Mouse (Mus musculus) forelimb bud, embryonic 11.5 days (tissue): ENCODE data around the gene Tex19.1.
"Not testable (repeated sequence)": the region's sequence is repeated elsewhere in the genome, so short reads cannot be mapped to it uniquely, and the experiment has no call there.

ENCODE experiments used
- DNase-seq: peaks from one replicate; pipeline ENCODE4 v3.0.0-alpha.2; 2012; ENCODE audit warnings: low read depth, low spot score

The Tex19.1 gene

DNA sequence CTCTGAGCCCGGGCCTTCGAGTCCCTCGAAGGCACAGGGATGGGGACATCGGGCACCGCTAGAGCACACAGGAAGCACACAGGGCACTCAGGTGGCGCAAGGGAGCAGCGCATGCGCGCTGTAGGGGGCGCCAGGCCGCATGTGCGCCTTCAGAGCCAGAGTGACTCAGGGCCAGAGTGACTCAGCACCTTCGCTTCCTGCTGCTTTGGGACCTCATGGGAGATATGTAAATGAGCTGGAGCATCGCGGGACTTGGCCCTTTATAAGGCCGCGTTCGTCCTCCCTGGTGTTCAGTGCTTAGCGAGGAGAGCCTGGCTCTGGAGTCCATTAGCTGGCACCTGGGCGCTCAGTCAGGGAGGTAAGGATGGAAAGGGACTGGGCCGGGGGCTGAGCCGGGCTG lies at the start of gene Tex19.1:
Gene Tex19.1 (plus strand): TSS at position 279 of the 400 bp plus-strand sequence.
- DNase-seq = no peak

GRCm38 (mm10) chr11:121099762-121100161 lies 46.2 kb upstream of the Tex19.1 start:
- DNase-seq = no peak

GRCm38 (mm10) chr11:121100692-121101091 lies 45.3 kb upstream of the Tex19.1 start:
- no peak for DNase-seq

DNA sequence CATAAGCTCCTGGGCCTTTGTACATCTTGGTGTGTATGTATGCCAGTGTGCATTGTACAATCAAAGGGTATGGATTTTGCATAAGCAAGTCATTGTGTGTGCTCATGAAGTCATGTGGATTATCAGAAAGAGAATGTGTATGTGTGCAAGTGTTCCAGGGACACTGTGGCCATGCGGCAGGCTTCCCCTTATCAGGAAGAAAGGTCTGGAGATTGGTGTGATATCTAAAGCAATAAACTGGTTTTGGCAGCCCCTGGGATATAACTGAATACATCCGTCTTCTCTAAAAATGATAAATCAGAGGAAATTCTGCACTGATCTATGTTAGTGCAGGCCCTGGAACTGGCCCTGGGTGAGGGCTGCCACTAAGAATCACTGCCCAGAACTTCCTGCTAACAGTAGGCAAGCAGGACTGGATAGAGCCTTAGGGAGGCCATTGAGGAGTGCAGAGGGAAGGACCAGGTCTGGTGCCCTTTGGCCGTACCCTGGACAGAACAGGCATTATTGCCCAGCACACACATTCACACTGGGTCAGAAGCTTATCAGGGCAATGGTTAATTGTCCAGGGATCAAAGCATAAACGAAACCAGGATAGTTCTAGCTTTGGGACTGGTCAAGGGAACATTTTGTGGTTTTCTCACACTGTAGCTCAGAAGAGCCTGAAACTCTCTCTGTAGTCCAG lies 44.7 kb upstream of the Tex19.1 start:
- DNase-seq = no peak

- DNase-seq = not testable (repeated sequence)
Observed at GRCm38 (mm10) chr11:121107242-121107641, 38.7 kb upstream of the Tex19.1 start.

DNA sequence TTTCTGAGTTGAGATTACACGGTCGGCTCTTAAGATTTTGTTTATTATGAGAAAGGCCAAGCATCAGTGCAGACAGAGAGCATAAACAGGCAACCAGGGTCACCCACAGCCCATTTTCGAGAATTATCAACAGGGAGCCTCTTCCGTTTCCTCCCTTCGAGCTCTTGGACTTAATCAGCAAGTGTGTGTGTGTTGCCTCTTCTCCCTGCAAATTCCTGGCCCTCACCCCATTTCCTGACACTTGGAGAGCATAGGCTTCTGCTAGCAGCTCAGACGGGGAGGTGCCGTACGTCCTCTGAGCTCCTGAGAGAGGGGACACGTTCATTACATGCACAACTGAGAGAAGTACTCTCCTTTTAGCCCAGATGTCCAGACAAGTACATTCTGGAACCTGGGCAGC lies 37.9 kb upstream of the Tex19.1 start:
- DNase-seq = no peak

DNA sequence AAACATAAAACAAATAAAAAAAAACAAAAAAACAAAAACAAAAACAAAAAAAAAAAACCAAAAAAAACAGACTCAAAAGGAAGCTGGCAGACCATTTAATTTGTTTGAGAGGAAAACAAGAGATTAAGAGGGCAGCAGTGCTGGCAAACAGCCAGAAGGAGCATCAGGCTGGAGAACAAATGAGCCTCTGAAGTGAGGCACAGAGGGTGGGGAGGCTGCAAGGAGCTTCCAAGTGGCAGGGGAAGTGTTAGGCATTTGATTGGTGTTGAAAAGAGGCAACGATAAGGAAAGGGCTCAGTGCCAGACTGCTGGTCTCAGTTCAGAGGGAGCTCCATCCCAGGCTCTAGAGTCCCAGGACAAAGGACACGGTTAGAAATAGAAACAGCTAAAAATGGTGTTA lies 36.0 kb upstream of the Tex19.1 start:
- DNase-seq = no peak

- no peak for DNase-seq
Observed at GRCm38 (mm10) chr11:121111051-121111450, 34.9 kb upstream of the Tex19.1 start.

DNA sequence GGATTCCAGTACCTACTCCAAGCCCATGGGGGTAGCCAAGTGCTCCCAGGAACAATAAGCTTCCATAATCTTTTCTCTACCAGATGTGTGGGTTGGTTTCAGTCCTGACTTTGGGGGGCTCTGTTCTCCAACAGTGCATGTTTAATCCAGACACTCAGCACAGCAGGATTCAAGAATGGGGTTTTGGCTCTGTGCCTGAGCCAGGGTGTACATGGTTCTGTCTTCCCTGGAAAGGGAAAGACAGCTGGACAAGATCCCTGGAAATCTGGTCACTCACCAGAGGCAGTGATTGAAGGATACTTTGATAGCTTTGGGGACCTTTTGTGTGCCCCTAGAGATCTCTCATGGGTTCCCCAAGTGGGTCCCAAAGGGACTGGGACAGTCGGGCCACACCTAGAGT lies 34.3 kb upstream of the Tex19.1 start:
- no peak for DNase-seq

DNA sequence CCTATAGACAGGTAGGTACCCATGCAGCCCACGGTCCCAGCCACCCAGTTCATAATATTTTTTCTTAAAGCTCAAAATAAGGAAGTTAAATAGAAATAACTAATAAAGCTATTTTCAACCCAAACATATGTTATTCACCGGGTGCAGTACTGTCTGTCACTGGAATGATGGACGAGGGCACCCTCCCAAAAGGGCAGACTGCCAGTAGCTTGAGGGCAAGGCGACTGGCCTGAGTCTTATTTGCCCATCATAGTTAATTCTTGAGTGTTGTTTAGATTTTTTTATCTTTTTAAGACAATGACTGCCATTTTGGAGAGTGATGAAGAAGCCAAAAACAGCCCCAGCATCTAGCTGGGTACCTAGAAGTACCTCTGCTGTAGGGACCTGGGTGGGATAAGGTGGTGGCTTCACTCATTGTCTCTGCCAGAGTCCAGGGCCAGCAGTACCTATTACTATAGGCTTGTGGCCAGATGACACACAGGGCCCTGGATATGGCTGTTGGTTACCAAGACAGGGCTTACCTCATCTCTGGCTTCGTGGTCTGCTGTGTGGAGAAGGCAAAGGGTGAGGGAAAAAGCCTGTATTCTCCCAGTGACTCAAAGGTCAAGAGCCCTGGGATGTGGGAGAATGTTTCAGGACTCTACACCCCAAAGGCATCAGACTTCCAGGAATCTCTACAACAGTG lies 33.7 kb upstream of the Tex19.1 start:
- no peak for DNase-seq

DNA sequence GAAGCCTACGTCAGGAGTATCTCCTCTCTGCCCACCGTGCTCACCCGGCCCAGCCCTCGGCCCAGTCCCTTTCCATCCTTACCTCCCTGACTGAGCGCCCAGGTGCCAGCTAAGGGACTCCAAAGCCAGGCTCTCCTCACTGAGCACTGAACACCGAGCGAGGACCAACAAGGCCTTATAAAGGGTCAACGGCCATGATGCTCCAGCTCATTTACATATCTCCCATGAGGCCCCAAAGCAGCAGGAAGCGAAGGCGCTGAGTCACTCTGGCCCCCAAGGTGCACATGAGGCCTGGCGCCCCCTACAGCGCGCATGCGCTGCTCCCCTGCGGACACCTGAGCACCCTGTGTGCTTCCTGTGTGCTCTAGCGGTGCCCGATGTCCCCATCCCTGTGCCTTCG lies 27.8 kb upstream of the Tex19.1 start:
- no peak for DNase-seq

GRCm38 (mm10) chr11:121118577-121118976 lies 27.4 kb upstream of the Tex19.1 start, which contains the start of gene Tex19.2:
Gene Tex19.2 (minus strand): TSS chr11:121118677.
- no peak for DNase-seq

- DNase-seq = no peak
Observed at GRCm38 (mm10) chr11:121121151-121121550, 24.8 kb upstream of the Tex19.1 start.

DNA sequence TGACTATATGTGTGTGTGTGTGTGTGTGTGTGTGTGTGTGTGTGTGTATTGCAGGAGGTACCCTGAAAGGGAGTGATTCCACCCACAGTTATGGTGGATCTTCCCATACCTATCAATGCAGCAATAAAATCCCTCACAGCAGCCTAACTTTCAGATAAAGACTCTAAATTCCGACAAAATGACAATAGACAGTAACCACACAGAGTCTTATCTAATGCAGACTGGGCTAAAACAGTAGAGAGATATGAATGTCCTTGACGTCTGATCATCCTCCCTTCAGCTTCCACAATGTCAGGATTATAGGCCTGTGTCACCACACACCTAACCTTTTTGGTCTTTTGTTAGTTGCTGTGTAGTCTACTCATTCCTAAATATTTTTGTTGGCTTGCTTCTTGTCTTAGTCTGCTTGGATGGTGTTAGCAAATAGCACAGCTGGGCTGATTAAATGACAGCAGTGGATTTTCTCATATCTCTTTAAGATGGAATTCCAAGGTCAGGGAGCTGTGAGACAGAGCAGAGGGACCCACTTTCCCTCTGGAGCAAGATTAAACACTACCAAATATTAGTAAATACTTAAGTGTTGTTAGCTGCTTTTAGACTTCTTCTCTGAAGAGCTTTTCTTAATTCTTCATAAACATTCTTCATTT lies 23.8 kb upstream of the Tex19.1 start:
- DNase-seq = no peak

DNA sequence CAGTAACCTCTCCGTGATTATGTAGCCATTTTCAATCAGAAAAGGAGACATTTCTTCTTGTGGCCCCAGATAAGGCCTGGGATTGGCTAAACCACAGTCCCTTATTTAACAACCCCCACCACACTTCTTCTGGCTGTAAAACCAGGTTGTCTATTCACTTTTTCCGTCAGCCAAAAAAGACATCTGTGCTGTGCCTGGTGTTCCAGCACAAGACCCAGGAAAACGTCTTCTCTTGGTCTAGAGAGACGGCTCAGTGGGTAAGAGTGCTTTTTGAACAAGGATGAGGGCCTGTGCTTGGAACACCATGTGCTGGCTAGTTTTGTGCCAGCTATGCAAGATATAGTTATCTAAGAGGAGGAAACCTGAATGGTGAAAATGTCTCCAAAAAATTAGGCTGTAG lies 22.5 kb upstream of the Tex19.1 start:
- no peak for DNase-seq

DNA sequence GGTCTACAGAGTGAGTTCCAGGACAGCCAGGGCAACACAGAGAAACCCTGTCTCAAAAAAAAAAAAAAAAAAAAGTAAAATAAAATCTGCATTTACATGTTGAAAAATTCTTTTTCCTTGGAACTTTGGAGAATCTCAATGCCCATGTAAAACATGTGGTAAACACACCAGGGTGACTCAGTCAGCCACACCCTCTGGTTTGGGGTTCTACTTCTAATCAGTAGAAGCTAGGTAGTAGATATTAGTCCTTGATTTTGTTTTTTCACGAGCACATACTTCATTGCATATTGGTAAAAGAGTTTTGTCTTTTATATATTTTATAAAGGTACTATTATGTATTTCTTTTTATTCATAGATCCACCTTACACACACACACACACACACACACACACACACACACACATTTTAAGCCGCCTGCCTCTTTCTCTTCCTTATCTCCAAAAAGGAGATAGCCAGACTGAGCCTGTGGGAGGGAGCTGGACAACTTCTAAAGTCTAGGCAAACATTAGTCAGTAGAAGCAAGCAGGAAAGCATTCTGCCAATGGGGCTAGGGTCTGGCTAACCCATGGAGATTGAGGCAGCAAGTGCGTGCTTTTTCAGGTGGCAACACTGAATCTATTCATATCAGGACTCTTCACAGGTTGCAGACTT lies 20.3 kb upstream of the Tex19.1 start:
- no peak for DNase-seq

GRCm38 (mm10) chr11:121126395-121126794 lies 19.5 kb upstream of the Tex19.1 start:
- no peak for DNase-seq

- DNase-seq = no peak
Observed at GRCm38 (mm10) chr11:121127441-121127840, 18.5 kb upstream of the Tex19.1 start.

DNA sequence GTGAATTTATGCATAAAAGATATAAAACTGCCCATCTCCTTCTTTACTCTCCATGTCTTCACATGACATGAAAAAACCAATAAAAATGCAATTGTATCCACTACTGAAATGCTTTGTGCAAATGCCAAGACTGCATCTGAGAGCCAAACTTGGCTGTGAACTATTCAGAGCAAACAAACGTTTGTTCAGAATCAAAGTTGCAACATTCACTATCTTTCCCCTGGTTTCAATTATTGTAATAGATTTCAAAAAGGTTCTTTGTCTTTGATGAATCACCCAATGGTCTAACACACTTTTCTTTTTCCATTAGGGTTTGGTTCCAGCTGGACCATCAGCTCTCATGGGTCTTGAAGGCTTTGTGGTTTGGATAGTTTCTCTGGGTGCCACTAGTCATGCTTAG lies 16.3 kb upstream of the Tex19.1 start:
- DNase-seq = no peak

DNA sequence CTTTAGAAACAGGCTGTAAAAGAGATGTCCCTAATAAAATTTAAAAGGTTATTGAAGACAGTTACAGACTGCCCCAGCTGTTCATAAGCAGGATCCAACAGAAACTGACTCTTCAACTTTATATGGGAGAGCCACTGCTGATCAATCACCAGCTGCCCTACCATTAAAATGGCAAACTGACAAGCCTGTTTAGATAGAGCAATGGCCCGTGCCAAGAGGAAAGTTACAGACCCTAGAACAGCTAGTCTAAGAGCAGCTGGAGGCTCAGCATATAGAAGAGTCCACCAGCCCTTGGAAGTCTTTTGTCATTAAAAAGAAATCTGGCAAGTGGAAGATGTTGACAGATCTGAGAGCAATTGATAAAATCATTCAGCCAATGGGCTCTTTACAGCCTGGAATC lies 11.3 kb upstream of the Tex19.1 start:
- no peak for DNase-seq

DNA sequence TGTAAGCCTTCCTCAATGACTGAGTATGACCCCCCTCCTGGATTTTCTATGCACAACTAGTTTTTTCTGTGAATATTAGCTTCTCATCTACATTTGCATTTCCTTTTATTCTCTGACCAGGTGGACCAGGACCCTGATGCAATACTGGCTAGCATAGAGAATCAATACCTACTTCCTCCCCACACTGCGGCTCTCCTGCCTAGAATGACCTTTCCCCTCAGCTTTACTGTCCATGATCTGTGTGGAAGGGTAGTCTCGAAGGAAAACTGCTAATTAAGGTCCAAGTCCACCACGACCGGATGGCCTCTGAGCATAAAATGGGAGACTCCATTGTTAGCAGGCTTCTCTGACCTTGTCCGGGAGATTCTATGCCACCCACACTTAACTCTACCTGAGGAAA lies 8.3 kb upstream of the Tex19.1 start:
- DNase-seq = no peak

DNA sequence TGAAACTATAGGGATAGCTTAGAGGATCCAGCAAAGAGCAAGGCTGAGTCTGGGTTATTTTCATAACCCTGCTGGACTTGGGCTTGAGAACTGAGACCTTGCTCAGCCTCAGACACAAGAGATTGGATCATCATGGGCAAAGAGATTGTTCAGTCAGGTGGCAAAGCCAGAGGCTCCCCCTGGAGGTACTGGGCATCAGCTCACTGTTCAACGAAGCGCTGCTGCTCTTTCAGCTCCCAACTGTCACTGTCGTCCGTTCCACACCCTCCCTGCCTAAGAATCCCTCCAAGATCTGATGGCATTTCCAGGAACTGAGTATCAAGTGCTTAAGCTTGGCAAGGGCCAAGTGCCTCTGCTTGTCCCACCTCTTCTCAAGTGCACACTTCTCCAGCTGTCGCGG lies 7.2 kb upstream of the Tex19.1 start:
- no peak for DNase-seq
